Mouse (Mus musculus) neural tube, embryonic 12.5 days (tissue): Measurements from ENCODE around the gene Hmgb2. TPM values are rescaled to one million over a fixed set of nuclear protein-coding genes. Genes with fewer than 3 reads are reported as not detected.

Experiments used
- ATAC-seq: fragments of 200-750 bp; cut with Nextera tagmentation; 2 replicates; pipeline ENCODE4 v1.8.0; 2017; ENCODE audit warnings: low read depth, mild to moderate bottlenecking, moderate TSS enrichment, moderate library complexity; ENCODE audit not compliant: low FRiP score
- H3K27ac ChIP-seq: fragments of 300-500 bp; sonication (generic); 2 replicates; pipeline ENCODE4 v1.5.1; 2016
- H3K27me3 ChIP-seq: fragments of 300-500 bp; sonication (generic); replicated peaks from 2 replicates; pipeline ENCODE4 v1.6.1; 2016; ENCODE audit warnings: mild to moderate bottlenecking
- H3K36me3 ChIP-seq: fragments of 300-500 bp; sonication (generic); 2 replicates; pipeline ENCODE4 v1.6.1; 2016; ENCODE audit warnings: mild to moderate bottlenecking
- H3K4me1 ChIP-seq: fragments of 300-500 bp; sonication (generic); 2 replicates; pipeline ENCODE4 v1.6.1; 2016
- H3K4me2 ChIP-seq: fragments of 300-500 bp; sonication (generic); replicated peaks from 2 replicates; pipeline ENCODE4 v1.6.1; 2016; ENCODE audit warnings: mild to moderate bottlenecking
- H3K4me3 ChIP-seq: fragments of 300-500 bp; sonication (generic); 2 replicates; pipeline ENCODE4 v1.5.1; 2016
- H3K9ac ChIP-seq: fragments of 300-500 bp; sonication (generic); 2 replicates; pipeline ENCODE4 v1.6.1; 2016; ENCODE audit warnings: mild to moderate bottlenecking
- H3K9me3 ChIP-seq: fragments of 300-500 bp; sonication (generic); 2 replicates; pipeline ENCODE4 v1.6.1; 2016; ENCODE audit warnings: mild to moderate bottlenecking
- WGBS: fragments of 180-500 bp; shearing (Covaris S2); methylation state at CpG from one replicate; pipeline ENCODE4 v1.1.7; 2016; 5-methylcytosine and 5-hydroxymethylcytosine counted together
- polyA plus RNA-seq: library from polyadenylated mRNA; unstranded; fragments of >200 nt; fragmentation: Nextera tagmentation; extraction: Ambion mirVana; gene quantifications from 2 replicates; pipeline ENCODE4 v1.2.1, GENCODE M21; 2016

Gene Hmgb2
- 387 and 409 TPM in 2 replicates for polyA plus RNA-seq

DNA sequence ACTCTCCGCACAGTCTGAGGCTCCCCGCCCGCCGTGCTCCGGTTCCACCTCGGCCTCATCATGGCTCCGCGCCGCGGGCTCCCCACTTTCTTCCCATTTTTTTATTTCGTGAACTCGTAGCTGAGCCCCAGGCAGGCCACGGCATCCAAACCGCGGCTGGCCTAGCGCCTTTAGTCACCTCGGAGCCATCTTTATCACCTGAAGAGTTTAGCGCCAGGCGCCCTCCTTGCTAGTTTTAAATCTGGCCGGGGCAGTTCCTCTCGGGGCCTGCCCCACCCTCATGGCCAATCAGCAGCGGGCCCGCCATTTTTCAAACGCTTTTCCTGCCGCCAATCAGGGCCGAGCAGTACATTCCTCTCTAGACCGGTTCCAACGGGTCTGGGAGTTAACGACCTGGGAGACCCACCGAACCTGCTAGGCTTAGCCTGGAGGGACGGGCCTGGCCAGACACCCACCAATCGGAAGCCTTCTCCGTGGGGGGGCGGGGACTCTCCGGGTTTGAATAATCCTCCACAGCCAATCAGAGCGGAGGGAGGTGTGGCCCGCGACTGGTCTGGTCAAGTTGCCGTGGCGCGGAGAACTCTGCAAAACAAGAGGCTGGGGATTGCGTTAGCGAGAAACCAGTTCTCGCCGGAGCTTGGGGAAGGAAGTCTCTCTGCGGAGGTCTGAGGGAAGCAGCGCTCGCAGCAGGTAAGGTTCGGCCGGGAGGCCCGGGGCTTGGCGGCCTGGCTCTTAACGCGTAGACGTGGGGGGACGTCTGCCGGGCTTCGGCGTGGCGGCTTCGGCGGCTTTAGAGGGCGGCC, at the start of gene Hmgb2:
Gene Hmgb2 (plus strand): TSS at position 592 of the 803 bp plus-strand sequence.
- under 1% methylated on average over 63 of the region's 63 CpGs for WGBS
- peak within 1 kb of the TSS; percentile 99 for H3K27ac ChIP-seq

DNA sequence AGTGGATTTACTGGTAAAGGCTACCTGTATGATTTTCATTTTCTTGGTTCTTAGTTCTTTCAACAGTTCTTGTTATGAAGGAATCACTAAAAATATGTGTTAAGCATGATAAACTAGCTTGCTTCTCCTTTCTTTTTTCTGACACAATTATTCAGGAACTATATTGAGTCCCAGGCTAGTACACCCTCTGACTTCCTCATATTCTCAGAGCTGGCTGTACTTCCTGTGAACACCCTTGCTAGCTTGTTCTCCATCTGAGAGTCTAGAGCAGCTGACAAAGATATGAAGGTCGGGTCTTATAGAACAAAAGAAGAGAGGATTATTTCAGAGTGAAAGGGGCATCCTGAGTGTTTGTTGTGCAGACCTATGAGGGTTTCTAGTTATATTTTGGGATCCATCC, 48.9 kb upstream of the Hmgb2 start:
- Histone ChIP-seq H3K9me3 (no peaks in the 10 kb centered on the region), H3K27ac (no peak overlapping the region)
- WGBS: 56% methylated on average over 1 of the region's 1 CpGs

More for the DNA sequence above, at the start of gene Hmgb2:
- peak; percentile 100 for ATAC-seq
- Histone ChIP-seq H3K9me3 (no peaks in the 10 kb centered on the region), H3K4me2 (peak within 1 kb of the TSS; percentile 96), H3K4me3 (peak within 1 kb of the TSS; percentile 81), H3K27me3 (no peaks in the 10 kb centered on the region), H3K4me1 (0 out of 2 replicates have a peak, but pooled peaks cover 2% of the 10 kb centered on the region), H3K36me3 (no peaks in the 10 kb centered on the region), H3K9ac (peak within 1 kb of the TSS; percentile 96)

DNA sequence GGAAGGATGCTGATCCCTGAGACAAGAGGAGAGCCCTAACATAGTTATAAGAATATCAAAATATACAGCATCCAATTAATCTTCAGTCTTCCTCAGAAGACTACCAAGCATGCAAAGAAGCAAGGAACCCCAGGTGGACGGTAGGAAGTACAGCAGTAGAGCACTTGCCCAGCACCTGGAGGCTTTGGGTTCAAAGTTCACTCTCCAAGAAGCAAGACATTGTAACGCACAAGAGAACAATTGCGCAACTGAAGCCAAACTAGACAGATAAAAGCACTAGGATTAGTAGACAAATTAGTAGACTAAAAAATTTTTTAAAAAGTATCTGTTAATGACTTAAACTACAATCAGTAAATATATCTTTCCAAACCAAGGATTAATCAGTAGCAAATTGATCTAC, 48.0 kb upstream of the Hmgb2 start:
- Histone ChIP-seq H3K4me1 (no peaks in the 10 kb centered on the region), H3K27me3 (no peaks in the 10 kb centered on the region), H3K27ac (no peak overlapping the region), H3K4me2 (no peak overlapping the region), H3K4me3 (no peak overlapping the region), H3K9me3 (no peaks in the 10 kb centered on the region), H3K9ac (no peak overlapping the region), H3K36me3 (no peaks in the 10 kb centered on the region)
- ATAC-seq: no peak
- 93% methylated on average over 3 of the region's 3 CpGs for WGBS

More for the DNA sequence above, 48.9 kb upstream of the Hmgb2 start:
- H3K4me2 ChIP-seq: no peak overlapping the region
- H3K36me3 ChIP-seq: no peaks in the 10 kb centered on the region
- H3K4me3 ChIP-seq: no peak overlapping the region
- H3K27me3 ChIP-seq: no peaks in the 10 kb centered on the region
- H3K4me1 ChIP-seq: no peaks in the 10 kb centered on the region
- H3K9ac ChIP-seq: no peak overlapping the region
- ATAC-seq: no peak

DNA sequence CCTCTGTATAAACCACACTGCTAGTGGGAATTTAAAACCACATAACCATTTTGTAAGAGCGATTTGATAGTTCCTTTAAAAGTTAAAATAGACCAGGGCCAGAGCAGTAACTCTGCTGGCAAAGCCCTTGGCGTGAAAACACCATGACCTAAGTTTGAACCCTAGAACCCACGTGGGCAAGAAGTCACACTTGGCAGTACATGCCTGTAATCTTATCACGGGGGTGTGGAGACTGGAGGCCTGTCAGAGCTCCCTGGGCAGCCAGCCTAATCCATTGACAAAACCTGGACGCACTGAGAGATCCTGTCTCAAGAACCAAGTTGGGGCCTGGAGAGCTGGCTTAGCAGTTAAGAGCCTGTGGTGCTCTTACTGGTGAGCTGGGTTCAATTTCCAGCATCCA, 43.1 kb upstream of the Hmgb2 start:
- Histone ChIP-seq H3K9me3 (no peaks in the 10 kb centered on the region), H3K27me3 (no peaks in the 10 kb centered on the region), H3K36me3 (no peaks in the 10 kb centered on the region), H3K4me2 (no peak overlapping the region), H3K9ac (no peak overlapping the region), H3K27ac (no peak overlapping the region), H3K4me3 (no peak overlapping the region), H3K4me1 (no peaks in the 10 kb centered on the region)
- ATAC-seq: no peak
- WGBS: 70% methylated on average over 5 of the region's 5 CpGs

DNA sequence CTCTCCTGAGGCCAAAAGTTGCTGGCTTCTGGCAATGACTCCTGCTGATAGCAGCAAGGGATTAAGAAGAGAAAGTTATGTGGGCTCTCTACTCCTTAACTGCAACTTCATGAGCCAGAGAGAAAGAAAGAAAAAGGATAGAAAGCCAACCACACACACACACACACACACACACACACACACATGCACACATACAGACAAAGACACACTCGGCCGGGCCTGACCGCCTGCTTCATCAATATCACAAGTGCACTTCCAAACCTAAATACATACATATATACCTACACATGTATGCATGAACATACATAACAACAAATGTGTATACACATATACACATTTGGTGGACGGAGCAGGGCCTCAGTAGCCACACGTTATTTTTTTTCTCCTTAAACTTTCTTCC, 40.8 kb upstream of the Hmgb2 start:
- H3K27me3 ChIP-seq: no peaks in the 10 kb centered on the region
- WGBS: 93% methylated on average over 5 of the region's 5 CpGs

DNA sequence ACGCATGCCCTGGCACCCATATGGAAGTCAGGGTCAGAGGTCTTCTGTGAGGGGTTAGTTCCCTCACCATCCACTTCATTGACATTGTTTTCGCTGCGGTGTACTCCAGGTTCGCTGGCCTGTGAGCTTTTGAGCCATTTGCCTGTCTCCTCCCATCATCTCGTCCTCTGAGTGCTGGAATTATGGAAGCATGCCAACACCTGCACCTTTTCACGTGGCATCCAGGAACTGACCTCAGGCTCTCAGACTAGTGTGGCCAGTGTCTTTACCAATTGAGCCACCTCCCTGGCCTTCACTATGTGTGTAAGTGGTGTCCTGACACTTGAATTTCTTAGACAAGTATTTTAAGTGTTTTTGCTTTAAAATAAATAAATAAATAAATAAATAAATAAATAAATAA, 38.0 kb upstream of the Hmgb2 start:
- H3K9me3 ChIP-seq: no peaks in the 10 kb centered on the region
- H3K9ac ChIP-seq: no peak overlapping the region
- H3K4me2 ChIP-seq: no peak overlapping the region
- 87% methylated on average over 6 of the region's 6 CpGs for WGBS
- H3K27ac ChIP-seq: no peak overlapping the region
- ATAC-seq: no peak
- no peak overlapping the region for H3K4me3 ChIP-seq
- H3K4me1 ChIP-seq: no peaks in the 10 kb centered on the region
- no peaks in the 10 kb centered on the region for H3K27me3 ChIP-seq
- H3K36me3 ChIP-seq: no peaks in the 10 kb centered on the region

More for the DNA sequence above, 40.8 kb upstream of the Hmgb2 start:
- Histone ChIP-seq H3K9me3 (no peaks in the 10 kb centered on the region), H3K36me3 (no peaks in the 10 kb centered on the region), H3K27ac (no peak overlapping the region), H3K4me2 (no peak overlapping the region), H3K4me3 (no peak overlapping the region), H3K9ac (no peak overlapping the region), H3K4me1 (no peaks in the 10 kb centered on the region)
- no peak for ATAC-seq

DNA sequence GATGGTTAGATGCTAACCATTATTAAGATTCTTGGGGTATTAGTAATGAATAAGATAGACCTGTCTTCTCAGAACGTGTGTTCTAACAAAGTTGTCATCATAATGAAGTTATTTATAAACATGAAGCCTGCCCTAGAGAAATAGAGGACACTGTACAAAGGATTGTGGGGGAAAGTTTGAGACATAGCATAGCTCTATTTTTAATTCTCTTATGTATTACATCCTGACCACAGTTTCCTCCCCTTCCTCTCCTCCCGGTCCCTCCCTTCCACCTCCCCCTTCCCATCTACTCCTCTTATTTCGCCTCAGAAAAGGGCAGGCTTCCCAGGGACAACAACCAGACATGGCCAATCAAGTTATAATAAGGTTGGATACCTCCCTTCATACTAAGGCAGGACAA, 33.3 kb upstream of the Hmgb2 start:
- Histone ChIP-seq H3K27me3 (no peaks in the 10 kb centered on the region), H3K4me2 (no peak overlapping the region), H3K27ac (no peak overlapping the region), H3K4me1 (no peaks in the 10 kb centered on the region), H3K36me3 (peaks cover 16% of the 10 kb centered on the region), H3K9me3 (no peaks in the 10 kb centered on the region), H3K9ac (no peak overlapping the region), H3K4me3 (no peak overlapping the region)
- no peak for ATAC-seq
- WGBS: 84% methylated on average over 3 of the region's 3 CpGs

DNA sequence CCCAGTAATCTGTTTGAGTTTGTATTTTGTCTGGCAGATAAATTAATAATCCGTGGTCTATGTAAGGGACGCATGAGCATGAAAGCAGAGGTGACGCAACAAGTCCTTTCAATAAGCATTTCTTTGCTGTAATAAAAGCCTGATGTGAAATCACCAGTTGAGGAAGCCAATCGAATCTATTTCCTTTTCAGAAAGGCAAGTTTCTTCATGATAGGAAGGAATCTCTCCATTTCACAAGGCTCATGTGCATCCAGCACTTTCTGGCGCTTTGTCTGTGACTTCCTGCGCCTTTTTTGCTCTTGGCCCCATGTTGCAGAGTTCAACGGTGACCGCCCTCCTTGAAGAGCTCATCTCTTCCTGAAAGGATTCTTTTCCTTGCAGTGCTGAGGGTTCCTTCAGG, 32.0 kb upstream of the Hmgb2 start:
- 95% methylated on average over 8 of the region's 8 CpGs for WGBS
- H3K4me3 ChIP-seq: no peak overlapping the region
- H3K9me3 ChIP-seq: no peaks in the 10 kb centered on the region
- no peak overlapping the region for H3K9ac ChIP-seq
- ATAC-seq: no peak
- peaks cover 18% of the 10 kb centered on the region for H3K36me3 ChIP-seq
- H3K4me2 ChIP-seq: no peak overlapping the region
- H3K27ac ChIP-seq: no peak overlapping the region
- H3K27me3 ChIP-seq: no peaks in the 10 kb centered on the region
- H3K4me1 ChIP-seq: no peaks in the 10 kb centered on the region

DNA sequence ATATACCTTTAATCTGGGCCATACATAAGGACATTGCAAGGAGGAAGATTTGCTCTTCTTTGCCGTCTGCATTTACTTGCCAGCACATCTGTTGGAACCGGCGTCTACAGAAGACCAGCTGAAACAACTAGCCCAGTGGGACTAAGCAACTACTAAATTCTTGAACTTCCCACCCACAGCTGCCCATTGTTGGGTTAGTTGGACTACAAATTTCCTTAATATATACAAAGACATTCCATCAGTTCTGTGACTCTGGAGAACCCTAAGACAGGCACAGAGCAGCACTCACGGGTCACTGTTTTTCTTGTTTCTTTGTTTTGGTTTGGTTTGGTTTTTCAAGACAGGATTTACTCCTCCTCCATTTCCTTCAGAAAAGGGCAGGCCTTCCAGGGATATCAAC, 31.1 kb upstream of the Hmgb2 start:
- Histone ChIP-seq H3K9ac (no peak overlapping the region), H3K4me2 (no peak overlapping the region), H3K4me1 (peaks cover 4% of the 10 kb centered on the region), H3K27ac (no peak overlapping the region), H3K4me3 (no peak overlapping the region), H3K27me3 (no peaks in the 10 kb centered on the region), H3K36me3 (peaks cover 18% of the 10 kb centered on the region), H3K9me3 (no peaks in the 10 kb centered on the region)
- 85% methylated on average over 4 of the region's 4 CpGs for WGBS
- ATAC-seq: no peak

DNA sequence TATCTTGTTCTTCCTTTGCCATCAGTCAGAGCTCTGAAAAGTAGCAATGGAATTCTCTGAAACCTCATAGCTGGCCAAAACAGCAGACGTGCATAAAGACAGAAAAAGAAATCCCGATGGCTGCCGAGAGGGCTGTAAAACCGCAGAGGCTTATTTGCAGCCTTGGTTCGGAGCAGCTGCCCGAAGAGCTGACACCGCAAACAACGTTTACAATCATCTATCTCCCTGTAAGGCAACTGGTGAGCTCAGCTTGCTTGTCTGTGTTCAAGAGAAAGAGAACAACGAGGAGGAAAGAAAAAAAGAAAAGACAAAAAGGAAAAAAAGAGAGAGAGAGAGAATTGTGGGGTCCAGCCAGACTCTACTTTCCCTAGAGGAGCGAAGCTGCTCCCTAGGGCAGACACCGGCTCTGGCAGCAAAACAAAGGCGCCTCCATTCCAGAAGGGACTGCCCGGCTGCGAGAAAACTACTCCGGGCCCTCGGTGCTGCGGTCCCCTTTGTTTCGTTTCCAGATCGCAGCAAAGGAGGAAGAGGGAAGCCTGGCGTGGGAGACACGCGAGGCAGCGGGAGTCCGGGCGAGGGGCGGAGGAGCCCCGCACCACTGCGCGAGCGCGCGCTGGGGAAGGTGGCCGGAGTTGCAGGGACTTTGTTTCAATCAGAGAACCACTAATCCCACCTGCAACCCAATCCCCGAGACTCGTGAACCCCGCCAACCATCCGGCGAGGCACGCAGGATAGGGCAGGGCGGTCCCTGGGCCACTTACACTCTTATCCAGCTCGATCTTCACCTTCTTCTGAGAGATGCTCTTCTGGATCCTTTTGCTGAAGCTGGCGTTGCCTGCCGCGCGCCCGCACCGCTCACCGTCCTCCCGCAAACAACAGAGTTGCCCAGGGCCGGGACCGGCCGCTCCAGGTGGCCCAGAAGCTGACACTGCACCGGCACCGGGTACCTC, 24.9 kb upstream of the Hmgb2 start:
- WGBS: under 1% methylated on average over 54 of the region's 54 CpGs
- Histone ChIP-seq H3K4me2 (peak overlapping the region; percentile 78), H3K27me3 (no peaks in the 10 kb centered on the region), H3K9me3 (no peaks in the 10 kb centered on the region), H3K4me1 (peaks cover 6% of the 10 kb centered on the region), H3K9ac (peak overlapping the region; percentile 97), H3K4me3 (peak overlapping the region; percentile 96), H3K27ac (peak overlapping the region; percentile 95), H3K36me3 (peaks cover 12% of the 10 kb centered on the region)
- peak; percentile 74 for ATAC-seq

DNA sequence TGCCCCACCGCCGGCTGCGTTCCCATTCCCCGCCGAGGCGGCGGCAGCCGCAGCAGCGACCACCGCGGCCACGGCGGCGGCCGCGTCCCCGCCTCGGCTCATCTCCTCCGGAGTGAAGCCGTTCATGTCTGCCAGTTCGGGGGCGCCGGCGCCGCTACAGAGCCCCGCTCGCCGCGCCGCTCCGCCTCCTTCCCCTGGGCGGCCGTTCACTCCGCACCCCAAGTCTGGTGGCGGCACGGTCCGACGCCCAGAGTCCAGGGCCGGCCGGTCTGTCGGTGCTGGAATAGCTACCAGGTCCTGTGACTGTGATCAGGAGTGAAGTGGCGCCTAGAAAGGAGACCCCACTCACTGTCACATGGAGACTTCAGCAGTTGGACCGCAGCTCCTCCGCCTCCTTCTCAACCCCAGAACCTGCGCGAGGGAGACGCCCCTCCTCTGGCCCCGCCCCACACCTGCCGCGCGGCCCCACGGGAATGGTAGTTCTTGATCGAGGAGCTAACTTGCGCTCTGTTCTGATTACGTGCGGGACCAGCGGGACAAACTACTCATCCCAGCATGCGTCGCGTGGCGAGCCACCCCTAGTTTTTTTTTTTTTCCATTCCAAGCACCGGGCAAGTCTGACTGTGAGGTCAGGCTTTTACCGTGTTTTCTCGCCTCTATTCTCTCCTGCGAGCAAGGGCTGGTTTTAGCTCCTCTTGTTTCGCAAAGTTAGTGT, 24.1 kb upstream of the Hmgb2 start, which contains the start of gene Sap30:
Gene Sap30 (minus strand): TSS at position 420 of the 715 bp plus-strand sequence.
- WGBS: under 1% methylated on average over 66 of the region's 66 CpGs
- peak within 1 kb of the TSS; percentile 96 for H3K4me3 ChIP-seq
- H3K36me3 ChIP-seq: peaks cover 6% of the 10 kb centered on the region; the same call in 1 of the 2 replicates
- H3K27ac ChIP-seq: peak within 1 kb of the TSS; percentile 95
- H3K9me3 ChIP-seq: no peaks in the 10 kb centered on the region
- H3K9ac ChIP-seq: peak within 1 kb of the TSS; percentile 97
- no peaks in the 10 kb centered on the region for H3K27me3 ChIP-seq
- peaks cover 6% of the 10 kb centered on the region for H3K4me1 ChIP-seq
- H3K4me2 ChIP-seq: peak within 1 kb of the TSS; percentile 78
- peak; percentile 97 for ATAC-seq
